Mouse (Mus musculus): Measurements from ENCODE around the gene Olfr561. TPM values are rescaled to one million over a fixed set of nuclear protein-coding genes. Genes with fewer than 3 reads are reported as not detected.

Olfr561 gene
- total RNA-seq (2014; rRNA removed) (not detected in 2 replicates), polyA plus RNA-seq (2015; fragmentation: Nextera tagmentation; extraction: Ambion mirVana) (not detected in 2 replicates)

DNA sequence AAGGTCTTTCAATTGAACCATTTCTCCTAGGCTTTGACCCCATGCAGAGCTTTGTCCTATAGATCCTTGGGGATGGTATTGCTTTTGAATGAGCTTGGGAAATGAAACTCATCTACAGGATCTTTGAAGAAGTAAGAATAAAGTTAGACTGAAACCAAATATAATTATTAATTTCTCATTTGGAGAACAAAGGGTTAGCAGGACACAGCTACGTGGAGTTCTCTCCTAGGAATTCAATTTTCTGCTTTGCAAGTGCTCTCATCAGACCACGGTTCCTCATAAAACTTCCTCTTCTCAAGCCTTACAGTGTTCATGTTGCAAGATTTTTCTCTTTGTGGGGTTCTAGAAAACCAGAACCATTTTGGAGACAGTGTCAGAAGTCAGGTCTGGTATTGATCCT, at the start of gene Olfr561:
Olfr561 (plus strand) TSS at position 301 of the 400 bp plus-strand sequence.
- Histone ChIP-seq H3K9ac (replicated peaks; ENCODE audit: low read length) (no peak within 1 kb of the TSS), H3K36me3 (ENCODE audit: insufficient read depth, low read length) (no peaks in the 10 kb centered on the region), H3K27ac (no peak within 1 kb of the TSS), H3K4me2 (ENCODE audit: low read depth, low read length) (no peak within 1 kb of the TSS), H3K9me3 (ENCODE audit: low read length) (no peaks in the 10 kb centered on the region), H3K4me1 (ENCODE audit: insufficient read depth, low read length) (no peaks in the 10 kb centered on the region), H3K27me3 (ENCODE audit: insufficient read depth, low read length) (no peaks in the 10 kb centered on the region), H3K4me3 (ENCODE audit: low read length) (no peak within 1 kb of the TSS)
- TF ChIP-seq CTCF (IDR thresholded peaks at IDR 0.05; ENCODE audit: low read depth): no peak
- WGBS: 67% methylated on average over 2 of the region's 2 CpGs
- ATAC-seq (no peak), DNase-seq (ENCODE audit: low spot score) (no peak)

DNA sequence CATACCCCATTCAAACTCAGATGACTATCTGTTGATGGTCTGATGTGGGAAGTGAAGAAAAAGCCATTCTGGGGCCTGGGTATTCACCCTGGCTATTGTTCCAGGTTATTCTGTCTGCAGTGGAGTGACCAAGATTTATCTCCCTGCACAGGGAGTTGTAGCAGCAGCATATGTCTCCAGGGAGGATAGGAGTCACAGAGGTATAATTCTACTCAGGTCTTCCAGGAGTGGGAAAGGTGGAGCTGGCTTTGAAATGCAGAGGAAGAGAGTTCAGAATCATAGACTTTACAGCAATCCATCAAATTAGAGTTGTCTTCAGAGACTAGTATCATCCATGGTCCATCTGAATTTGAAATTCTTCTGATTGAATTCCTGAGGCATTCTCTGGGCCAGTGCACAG, 43.6 kb upstream of the Olfr561 start, which contains the start of gene Olfr559:
Olfr559 (minus strand) TSS at position 101 of the 400 bp plus-strand sequence.
- H3K36me3 ChIP-seq (ENCODE audit: insufficient read depth, low read length): no peaks in the 10 kb centered on the region
- no peak for ATAC-seq
- H3K4me1 ChIP-seq (ENCODE audit: insufficient read depth, low read length): no peaks in the 10 kb centered on the region
- H3K27me3 ChIP-seq (ENCODE audit: insufficient read depth, low read length): no peaks in the 10 kb centered on the region
- no peaks in the 10 kb centered on the region for H3K9me3 ChIP-seq (ENCODE audit: low read length)
- no peak for DNase-seq (ENCODE audit: low spot score)
- no peak within 1 kb of the TSS for H3K9ac ChIP-seq (replicated peaks; ENCODE audit: low read length)
- H3K27ac ChIP-seq: no peak within 1 kb of the TSS
- no peak within 1 kb of the TSS for H3K4me2 ChIP-seq (ENCODE audit: low read depth, low read length)
- no peak within 1 kb of the TSS for H3K4me3 ChIP-seq (ENCODE audit: low read length)
- TF ChIP-seq CTCF (IDR thresholded peaks at IDR 0.05; ENCODE audit: low read depth): no peak

DNA sequence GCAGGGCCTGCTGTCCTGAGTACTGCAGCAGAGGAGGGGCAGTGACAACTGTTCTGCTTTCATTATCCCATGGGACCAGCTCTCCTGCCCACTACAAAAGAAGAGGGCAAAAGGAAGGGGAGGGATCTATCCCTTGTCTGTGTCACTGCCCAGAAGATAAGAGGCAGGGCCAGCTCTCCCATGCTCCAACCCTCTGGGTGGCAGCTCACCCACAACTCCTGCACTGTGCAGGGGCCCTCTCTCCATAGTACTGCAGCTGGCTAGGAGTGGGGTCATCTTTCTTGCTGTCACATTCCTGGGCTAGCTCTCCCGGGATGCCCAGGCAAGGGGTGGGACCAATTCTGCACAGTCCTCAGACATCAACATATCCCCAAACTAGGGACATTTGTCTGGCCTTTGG, 37.2 kb upstream of the Olfr561 start:
- TF ChIP-seq CTCF (IDR thresholded peaks at IDR 0.05; ENCODE audit: low read depth): no peak
- Histone ChIP-seq H3K27me3 (ENCODE audit: insufficient read depth, low read length) (no peaks in the 10 kb centered on the region), H3K4me3 (ENCODE audit: low read length) (no peak overlapping the region), H3K27ac (no peak overlapping the region), H3K4me2 (ENCODE audit: low read depth, low read length) (no peak overlapping the region), H3K9me3 (ENCODE audit: low read length) (no peaks in the 10 kb centered on the region), H3K4me1 (ENCODE audit: insufficient read depth, low read length) (no peaks in the 10 kb centered on the region), H3K9ac (replicated peaks; ENCODE audit: low read length) (no peak overlapping the region), H3K36me3 (ENCODE audit: insufficient read depth, low read length) (no peaks in the 10 kb centered on the region)
- DNase-seq (ENCODE audit: low spot score) (no peak), ATAC-seq (no peak; the same call in 1 of the 2 replicates)
- 53% methylated on average over 1 of the region's 1 CpGs for whole genome bisulfite sequencing

DNA sequence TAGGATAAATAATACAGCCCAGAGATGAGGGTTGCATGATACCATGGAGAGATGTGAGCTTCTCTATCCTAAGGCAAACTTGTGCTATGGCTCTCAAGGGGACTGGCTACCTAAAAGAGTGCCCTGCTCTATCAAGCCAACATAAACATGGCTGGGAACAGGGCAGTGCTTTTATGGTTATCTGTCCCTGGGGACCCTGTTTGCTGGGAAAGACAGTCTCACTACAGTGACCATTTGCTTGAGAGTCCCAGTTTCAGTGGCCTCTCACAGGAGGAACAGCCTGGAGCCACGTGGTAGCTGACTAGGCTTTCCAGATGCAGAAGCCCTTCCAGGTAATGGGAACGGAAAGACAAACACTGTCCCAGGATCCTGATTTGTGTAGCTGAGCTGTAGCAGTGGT, 33.3 kb upstream of the Olfr561 start:
- H3K4me2 ChIP-seq (ENCODE audit: low read depth, low read length): no peak overlapping the region
- ATAC-seq (no peak), DNase-seq (ENCODE audit: low spot score) (no peak)
- H3K27ac ChIP-seq: no peak overlapping the region
- no peaks in the 10 kb centered on the region for H3K9me3 ChIP-seq (ENCODE audit: low read length)
- H3K4me1 ChIP-seq (ENCODE audit: insufficient read depth, low read length): no peaks in the 10 kb centered on the region
- no peak for TF ChIP-seq CTCF (IDR thresholded peaks at IDR 0.05; ENCODE audit: low read depth)
- 60% methylated on average over 2 of the region's 2 CpGs for WGBS
- H3K27me3 ChIP-seq (ENCODE audit: insufficient read depth, low read length): no peaks in the 10 kb centered on the region
- H3K36me3 ChIP-seq (ENCODE audit: insufficient read depth, low read length): no peaks in the 10 kb centered on the region
- no peak overlapping the region for H3K4me3 ChIP-seq (ENCODE audit: low read length)
- H3K9ac ChIP-seq (replicated peaks; ENCODE audit: low read length): no peak overlapping the region

DNA sequence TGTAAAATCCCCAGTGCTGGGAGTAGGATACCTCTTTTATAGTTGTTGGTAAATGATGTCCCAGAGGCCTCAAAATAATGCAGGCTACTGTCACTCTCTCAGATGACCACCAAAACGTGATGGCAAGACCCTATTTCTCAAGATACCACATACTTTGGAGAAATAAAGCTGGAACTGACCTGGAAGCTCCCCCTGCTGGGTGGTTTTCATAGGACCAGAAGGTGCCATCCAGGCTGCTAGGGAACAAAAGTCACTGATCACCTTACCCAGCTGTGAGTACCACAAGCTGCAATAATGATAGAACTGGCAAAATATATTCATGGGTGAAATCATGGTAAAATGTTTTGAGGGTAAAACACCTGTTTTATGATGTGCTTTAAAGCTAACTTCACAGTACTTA, 18.9 kb upstream of the Olfr561 start:
- no peaks in the 10 kb centered on the region for H3K36me3 ChIP-seq (ENCODE audit: insufficient read depth, low read length)
- H3K9me3 ChIP-seq (ENCODE audit: low read length): no peaks in the 10 kb centered on the region
- no peak overlapping the region for H3K9ac ChIP-seq (replicated peaks; ENCODE audit: low read length)
- H3K4me1 ChIP-seq (ENCODE audit: insufficient read depth, low read length): no peaks in the 10 kb centered on the region
- 24% methylated on average over 1 of the region's 1 CpGs for WGBS
- no peaks in the 10 kb centered on the region for H3K27me3 ChIP-seq (ENCODE audit: insufficient read depth, low read length)
- no peak overlapping the region for H3K27ac ChIP-seq
- ATAC-seq (no peak), DNase-seq (ENCODE audit: low spot score) (no peak)
- no peak; the same call in 1 of the 2 replicates for TF ChIP-seq CTCF (IDR thresholded peaks at IDR 0.05; ENCODE audit: low read depth)
- no peak overlapping the region for H3K4me2 ChIP-seq (ENCODE audit: low read depth, low read length)
- no peak overlapping the region for H3K4me3 ChIP-seq (ENCODE audit: low read length)

DNA sequence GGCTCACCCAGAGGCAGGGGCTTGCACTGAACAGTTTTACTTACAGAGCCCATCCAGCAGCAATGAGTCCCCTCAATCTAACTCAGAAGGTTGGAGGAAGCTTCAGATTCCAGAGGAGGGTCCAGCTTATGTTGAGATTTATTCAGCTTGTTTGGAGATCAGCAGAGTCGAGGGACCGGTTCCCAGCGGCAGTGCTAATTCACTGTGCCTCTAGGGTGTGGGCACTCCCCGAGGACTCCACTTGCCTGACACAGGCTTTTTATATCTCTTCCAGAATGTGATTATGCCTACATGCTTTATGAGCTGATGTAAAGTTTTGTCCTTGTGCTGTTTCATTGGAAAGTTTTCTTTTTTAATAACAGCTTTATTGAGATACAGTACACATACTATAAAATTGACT, 11.8 kb upstream of the Olfr561 start, which contains the start of the genes Olfr560 and Olfr78:
Olfr560 (minus strand) TSS at position 101 of the 400 bp plus-strand sequence.
Olfr78 (minus strand) TSS at position 206 of the 400 bp plus-strand sequence.
- Histone ChIP-seq H3K4me2 (ENCODE audit: low read depth, low read length) (no peak within 1 kb of the TSS), H3K27me3 (ENCODE audit: insufficient read depth, low read length) (no peaks in the 10 kb centered on the region), H3K9ac (replicated peaks; ENCODE audit: low read length) (no peak within 1 kb of the TSS), H3K4me3 (ENCODE audit: low read length) (no peak within 1 kb of the TSS), H3K27ac (no peak within 1 kb of the TSS), H3K9me3 (ENCODE audit: low read length) (no peaks in the 10 kb centered on the region), H3K36me3 (ENCODE audit: insufficient read depth, low read length) (no peaks in the 10 kb centered on the region), H3K4me1 (ENCODE audit: insufficient read depth, low read length) (no peaks in the 10 kb centered on the region)
- no peak for ATAC-seq
- no peak for DNase-seq (ENCODE audit: low spot score)
- TF ChIP-seq CTCF (IDR thresholded peaks at IDR 0.05; ENCODE audit: low read depth): no peak
- WGBS: 78% methylated on average over 4 of the region's 4 CpGs

DNA sequence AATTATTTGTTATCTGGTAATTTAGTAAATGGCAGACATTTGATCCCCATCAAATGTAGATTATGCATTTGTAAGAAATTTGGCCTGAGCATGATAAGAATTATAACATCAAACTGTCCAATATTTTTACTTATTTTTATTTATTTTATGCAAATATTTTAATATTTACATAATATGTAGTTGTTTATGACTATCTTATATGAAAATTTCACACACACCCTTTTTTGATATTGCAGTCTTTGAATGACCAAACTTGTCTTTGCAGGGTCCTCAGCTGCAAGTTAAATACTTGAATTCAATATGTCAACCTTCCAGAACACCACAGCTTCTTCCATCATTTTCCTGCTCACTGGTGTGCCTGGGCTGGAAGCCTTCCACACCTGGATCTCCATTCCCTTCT, 32.2 kb downstream of the Olfr561 start, which contains the start of gene Olfr564:
Olfr564 (plus strand) TSS at position 301 of the 400 bp plus-strand sequence.
- TF ChIP-seq CTCF (IDR thresholded peaks at IDR 0.05; ENCODE audit: low read depth): no peak
- no peak within 1 kb of the TSS for H3K27ac ChIP-seq
- H3K9ac ChIP-seq (replicated peaks; ENCODE audit: low read length): no peak within 1 kb of the TSS
- no peaks in the 10 kb centered on the region for H3K4me1 ChIP-seq (ENCODE audit: insufficient read depth, low read length)
- no peak within 1 kb of the TSS for H3K4me2 ChIP-seq (ENCODE audit: low read depth, low read length)
- H3K9me3 ChIP-seq (ENCODE audit: low read length): no peaks in the 10 kb centered on the region
- H3K36me3 ChIP-seq (ENCODE audit: insufficient read depth, low read length): no peaks in the 10 kb centered on the region
- H3K27me3 ChIP-seq (ENCODE audit: insufficient read depth, low read length): no peaks in the 10 kb centered on the region
- ATAC-seq: no peak
- DNase-seq (ENCODE audit: low spot score): no peak
- H3K4me3 ChIP-seq (ENCODE audit: low read length): no peak within 1 kb of the TSS

Other genes starting within 250 kb of the Olfr561 start
Only the 30 nearest of the 31 such genes appear.
- gene Olfr548-ps1, start 230.3 kb upstream of the Olfr561 start, total RNA-seq (2014; rRNA removed): not detected in 2 replicates
- not detected in 2 replicates for gene Olfr548-ps1, start 230.3 kb upstream of the Olfr561 start, polyA plus RNA-seq (2015; fragmentation: Nextera tagmentation; extraction: Ambion mirVana)
- not detected in 2 replicates for gene Olfr549, start 221.4 kb upstream of the Olfr561 start, total RNA-seq (2014; rRNA removed)
- not detected in 2 replicates for gene Olfr549, start 221.4 kb upstream of the Olfr561 start, polyA plus RNA-seq (2015; fragmentation: Nextera tagmentation; extraction: Ambion mirVana)
- 1.4 TPM in 2 replicates for gene Trim21, start 205.7 kb upstream of the Olfr561 start, total RNA-seq (2014; rRNA removed)
- gene Trim21, start 205.7 kb upstream of the Olfr561 start, polyA plus RNA-seq (2015; fragmentation: Nextera tagmentation; extraction: Ambion mirVana): 0.29 and 0.54 TPM in 2 replicates
- not detected in 2 replicates for gene Olfr550, start 199.8 kb upstream of the Olfr561 start, total RNA-seq (2014; rRNA removed)
- gene Olfr550, start 199.8 kb upstream of the Olfr561 start, polyA plus RNA-seq (2015; fragmentation: Nextera tagmentation; extraction: Ambion mirVana): not detected in 2 replicates
- not detected in 2 replicates for gene Olfr551, start 179.3 kb upstream of the Olfr561 start, total RNA-seq (2014; rRNA removed)
- not detected in 2 replicates for gene Olfr551, start 179.3 kb upstream of the Olfr561 start, polyA plus RNA-seq (2015; fragmentation: Nextera tagmentation; extraction: Ambion mirVana)
- not detected in 2 replicates for gene Olfr552, start 173.5 kb upstream of the Olfr561 start, total RNA-seq (2014; rRNA removed)
- gene Olfr552, start 173.5 kb upstream of the Olfr561 start, polyA plus RNA-seq (2015; fragmentation: Nextera tagmentation; extraction: Ambion mirVana): not detected in 2 replicates
- not detected in 2 replicates for gene Olfr553, start 153.0 kb upstream of the Olfr561 start, total RNA-seq (2014; rRNA removed)
- not detected in 2 replicates for gene Olfr553, start 153.0 kb upstream of the Olfr561 start, polyA plus RNA-seq (2015; fragmentation: Nextera tagmentation; extraction: Ambion mirVana)
- not detected in 2 replicates for gene Olfr554, start 132.8 kb upstream of the Olfr561 start, total RNA-seq (2014; rRNA removed)
- gene Olfr554, start 132.8 kb upstream of the Olfr561 start, polyA plus RNA-seq (2015; fragmentation: Nextera tagmentation; extraction: Ambion mirVana): not detected in 2 replicates
- not detected in 2 replicates for gene Olfr555, start 112.4 kb upstream of the Olfr561 start, total RNA-seq (2014; rRNA removed)
- not detected in 2 replicates for gene Olfr555, start 112.4 kb upstream of the Olfr561 start, polyA plus RNA-seq (2015; fragmentation: Nextera tagmentation; extraction: Ambion mirVana)
- gene Olfr556, start 106.3 kb upstream of the Olfr561 start, total RNA-seq (2014; rRNA removed): not detected in 2 replicates
- gene Olfr556, start 106.3 kb upstream of the Olfr561 start, polyA plus RNA-seq (2015; fragmentation: Nextera tagmentation; extraction: Ambion mirVana): not detected in 2 replicates
- gene Trim68, start 83.9 kb upstream of the Olfr561 start, total RNA-seq (2014; rRNA removed): 2.2 TPM in 2 replicates
- gene Trim68, start 83.9 kb upstream of the Olfr561 start, polyA plus RNA-seq (2015; fragmentation: Nextera tagmentation; extraction: Ambion mirVana): 5.3 and 6.5 TPM in 2 replicates
- gene Olfr557, start 75.3 kb upstream of the Olfr561 start, total RNA-seq (2014; rRNA removed): not detected in 2 replicates
- not detected in 2 replicates for gene Olfr557, start 75.3 kb upstream of the Olfr561 start, polyA plus RNA-seq (2015; fragmentation: Nextera tagmentation; extraction: Ambion mirVana)
- 0.11 TPM in 1 of 2 replicates, not detected in the other for gene Olfr558, start 69.0 kb upstream of the Olfr561 start, total RNA-seq (2014; rRNA removed)
- 0.23 TPM in 1 of 2 replicates, not detected in the other for gene Olfr558, start 69.0 kb upstream of the Olfr561 start, polyA plus RNA-seq (2015; fragmentation: Nextera tagmentation; extraction: Ambion mirVana)
- not detected in 2 replicates for gene Olfr33, start 52.2 kb upstream of the Olfr561 start, total RNA-seq (2014; rRNA removed)
- not detected in 2 replicates for gene Olfr33, start 52.2 kb upstream of the Olfr561 start, polyA plus RNA-seq (2015; fragmentation: Nextera tagmentation; extraction: Ambion mirVana)
- gene Olfr559, start 43.7 kb upstream of the Olfr561 start, total RNA-seq (2014; rRNA removed): not detected in 2 replicates
- gene Olfr559, start 43.7 kb upstream of the Olfr561 start, polyA plus RNA-seq (2015; fragmentation: Nextera tagmentation; extraction: Ambion mirVana): not detected in 2 replicates
- gene Olfr560, start 11.9 kb upstream of the Olfr561 start, total RNA-seq (2014; rRNA removed): not detected in 2 replicates
- not detected in 2 replicates for gene Olfr560, start 11.9 kb upstream of the Olfr561 start, polyA plus RNA-seq (2015; fragmentation: Nextera tagmentation; extraction: Ambion mirVana)
- gene Olfr78, start 11.8 kb upstream of the Olfr561 start, total RNA-seq (2014; rRNA removed): 0.78 TPM in 1 of 2 replicates, not detected in the other
- 0.10 and 0.15 TPM in 2 replicates for gene Olfr78, start 11.8 kb upstream of the Olfr561 start, polyA plus RNA-seq (2015; fragmentation: Nextera tagmentation; extraction: Ambion mirVana)
- gene Olfr564, start 32.3 kb downstream of the Olfr561 start, total RNA-seq (2014; rRNA removed): not detected in 2 replicates
- not detected in 2 replicates for gene Olfr564, start 32.3 kb downstream of the Olfr561 start, polyA plus RNA-seq (2015; fragmentation: Nextera tagmentation; extraction: Ambion mirVana)
- not detected in 2 replicates for gene Olfr566, start 87.5 kb downstream of the Olfr561 start, total RNA-seq (2014; rRNA removed)
- gene Olfr566, start 87.5 kb downstream of the Olfr561 start, polyA plus RNA-seq (2015; fragmentation: Nextera tagmentation; extraction: Ambion mirVana): not detected in 2 replicates
- gene Olfr568, start 105.9 kb downstream of the Olfr561 start, total RNA-seq (2014; rRNA removed): not detected in 2 replicates
- gene Olfr568, start 105.9 kb downstream of the Olfr561 start, polyA plus RNA-seq (2015; fragmentation: Nextera tagmentation; extraction: Ambion mirVana): not detected in 2 replicates
- gene Olfr569, start 119.7 kb downstream of the Olfr561 start, total RNA-seq (2014; rRNA removed): not detected in 2 replicates
- not detected in 2 replicates for gene Olfr569, start 119.7 kb downstream of the Olfr561 start, polyA plus RNA-seq (2015; fragmentation: Nextera tagmentation; extraction: Ambion mirVana)
- not detected in 2 replicates for gene Olfr570, start 123.4 kb downstream of the Olfr561 start, total RNA-seq (2014; rRNA removed)
- not detected in 2 replicates for gene Olfr570, start 123.4 kb downstream of the Olfr561 start, polyA plus RNA-seq (2015; fragmentation: Nextera tagmentation; extraction: Ambion mirVana)
- not detected in 2 replicates for gene Olfr571, start 146.3 kb downstream of the Olfr561 start, total RNA-seq (2014; rRNA removed)
- gene Olfr571, start 146.3 kb downstream of the Olfr561 start, polyA plus RNA-seq (2015; fragmentation: Nextera tagmentation; extraction: Ambion mirVana): not detected in 2 replicates
- not detected in 2 replicates for gene Olfr572, start 153.2 kb downstream of the Olfr561 start, total RNA-seq (2014; rRNA removed)
- gene Olfr572, start 153.2 kb downstream of the Olfr561 start, polyA plus RNA-seq (2015; fragmentation: Nextera tagmentation; extraction: Ambion mirVana): not detected in 2 replicates
- gene Olfr573-ps1, start 171.4 kb downstream of the Olfr561 start, total RNA-seq (2014; rRNA removed): not detected in 2 replicates
- not detected in 2 replicates for gene Olfr573-ps1, start 171.4 kb downstream of the Olfr561 start, polyA plus RNA-seq (2015; fragmentation: Nextera tagmentation; extraction: Ambion mirVana)
- gene Olfr574, start 177.2 kb downstream of the Olfr561 start, total RNA-seq (2014; rRNA removed): not detected in 2 replicates
- gene Olfr574, start 177.2 kb downstream of the Olfr561 start, polyA plus RNA-seq (2015; fragmentation: Nextera tagmentation; extraction: Ambion mirVana): not detected in 2 replicates
- gene Olfr575, start 187.6 kb downstream of the Olfr561 start, total RNA-seq (2014; rRNA removed): not detected in 2 replicates
- gene Olfr575, start 187.6 kb downstream of the Olfr561 start, polyA plus RNA-seq (2015; fragmentation: Nextera tagmentation; extraction: Ambion mirVana): not detected in 2 replicates
- not detected in 2 replicates for gene Olfr576, start 191.4 kb downstream of the Olfr561 start, total RNA-seq (2014; rRNA removed)
- not detected in 2 replicates for gene Olfr576, start 191.4 kb downstream of the Olfr561 start, polyA plus RNA-seq (2015; fragmentation: Nextera tagmentation; extraction: Ambion mirVana)
- not detected in 2 replicates for gene Olfr577, start 204.7 kb downstream of the Olfr561 start, total RNA-seq (2014; rRNA removed)
- gene Olfr577, start 204.7 kb downstream of the Olfr561 start, polyA plus RNA-seq (2015; fragmentation: Nextera tagmentation; extraction: Ambion mirVana): not detected in 2 replicates
- gene Olfr578, start 218.1 kb downstream of the Olfr561 start, total RNA-seq (2014; rRNA removed): not detected in 2 replicates
- gene Olfr578, start 218.1 kb downstream of the Olfr561 start, polyA plus RNA-seq (2015; fragmentation: Nextera tagmentation; extraction: Ambion mirVana): not detected in 2 replicates